Mouse (Mus musculus) heart, postnatal 0 days (tissue): ENCODE results near the gene Lamtor2.

Experiments used
- CTCF ChIP-seq: IDR thresholded peaks from 2 replicates; pipeline ENCODE4 v1.5.1; 2016; ENCODE audit warnings: antibody characterized with exemption, control low read depth, low read depth
- EP300 ChIP-seq: IDR thresholded peaks from 2 replicates; pipeline ENCODE4 v1.6.1; 2016; ENCODE audit warnings: antibody characterized with exemption, low read depth

GRCm38 (mm10) chr3:88513546-88514115 lies 39.2 kb downstream of the Lamtor2 start:
- TF ChIP-seq CTCF (no peak), EP300 (no peak)
